Mouse (Mus musculus): ENCODE measurements around the gene Gm5168.
"Not testable (repeated sequence)": the region's sequence is repeated elsewhere in the genome, so short reads cannot be mapped to it uniquely, and the experiment has no call there.

The Gm5168 gene

DNA sequence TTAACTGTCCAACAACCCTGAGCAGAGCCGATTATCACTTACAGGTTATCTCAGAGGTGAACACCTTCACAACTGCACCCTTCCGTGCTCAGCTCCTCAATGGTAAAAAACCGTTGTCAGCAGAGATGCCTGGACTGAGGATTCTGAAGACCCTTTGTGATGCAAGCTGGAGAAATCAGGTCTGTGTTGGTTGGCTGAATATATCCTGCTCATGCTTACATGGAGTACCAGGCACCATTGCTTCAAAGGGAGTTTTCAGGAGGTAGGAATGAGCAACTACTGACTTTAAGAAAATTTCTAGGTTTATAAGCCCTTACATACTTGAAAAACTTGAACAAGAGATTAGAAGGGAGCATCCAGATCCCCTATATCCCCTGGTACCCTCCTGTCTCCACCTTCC is at the start of gene Gm5168:
Gene Gm5168, minus strand, starts transcription at position 101 of the 400 bp plus-strand sequence.
- not testable (repeated sequence) for DNase-seq (ENCODE audit: low read depth)
